Mouse (Mus musculus) embryonic facial prominence, embryonic 12.5 days (tissue): ENCODE data around the gene Tomm22. TPM values are rescaled to one million over a fixed set of nuclear protein-coding genes. Genes with fewer than 3 reads are reported as not detected.
"Not testable (repeated sequence)": the region's sequence is repeated elsewhere in the genome, so short reads cannot be mapped to it uniquely, and the experiment has no call there.

Source experiments
- ATAC-seq: fragments of 200-750 bp; cut with Nextera tagmentation; 2 replicates; pipeline ENCODE4 v1.8.0; 2017; ENCODE audit not compliant: insufficient number of reproducible peaks, insufficient read depth, low FRiP score, low TSS enrichment
- H3K27ac ChIP-seq: fragments of 300-500 bp; sonication (generic); 2 replicates; pipeline ENCODE4 v1.5.1; 2016; ENCODE audit warnings: mild to moderate bottlenecking
- H3K27me3 ChIP-seq: fragments of 300-500 bp; sonication (generic); 2 replicates; pipeline ENCODE4 v1.6.1; 2016; ENCODE audit warnings: mild to moderate bottlenecking, moderate library complexity
- H3K36me3 ChIP-seq: fragments of 300-500 bp; sonication (generic); 2 replicates; pipeline ENCODE4 v1.6.1; 2016; ENCODE audit warnings: mild to moderate bottlenecking
- H3K4me1 ChIP-seq: fragments of 300-500 bp; sonication (generic); 2 replicates; pipeline ENCODE4 v1.6.1; 2016
- H3K4me2 ChIP-seq: fragments of 300-500 bp; sonication (generic); replicated peaks from 2 replicates; pipeline ENCODE4 v1.6.1; 2016; ENCODE audit warnings: mild to moderate bottlenecking, moderate library complexity
- H3K4me3 ChIP-seq: fragments of 300-500 bp; sonication (generic); 2 replicates; pipeline ENCODE4 v1.5.1; 2016; ENCODE audit warnings: mild to moderate bottlenecking
- H3K9ac ChIP-seq: fragments of 300-500 bp; sonication (generic); 2 replicates; pipeline ENCODE4 v1.6.1; 2016; ENCODE audit warnings: mild to moderate bottlenecking, moderate library complexity
- H3K9me3 ChIP-seq: fragments of 300-500 bp; sonication (generic); 2 replicates; pipeline ENCODE4 v1.6.1; 2016; ENCODE audit warnings: mild to moderate bottlenecking, moderate library complexity
- WGBS: fragments of 180-500 bp; shearing (Covaris S2); methylation state at CpG from one replicate; pipeline ENCODE4 v1.1.7; 2016; 5-methylcytosine and 5-hydroxymethylcytosine counted together
- polyA plus RNA-seq: library from polyadenylated mRNA; unstranded; fragments of >200 nt; fragmentation: Nextera tagmentation; extraction: Ambion mirVana; gene quantifications from 2 replicates; pipeline ENCODE4 v1.2.1, GENCODE M21; 2016

Gene Tomm22
- polyA plus RNA-seq, 1 experiment from 2014 or later, result 235 TPM

GRCm38 (mm10) chr15:79664666-79665065 lies 6.0 kb upstream of the Tomm22 start:
- Histone ChIP-seq H3K4me2 (no peak overlapping the region), H3K9me3 (no peaks in the 10 kb centered on the region; the same call in 1 of the 2 replicates), H3K36me3 (peaks cover 35% of the 10 kb centered on the region), H3K4me3 (no peak overlapping the region), H3K9ac (no peak overlapping the region), H3K4me1 (peaks cover 3% of the 10 kb centered on the region), H3K27ac (no peak overlapping the region), H3K27me3 (no peaks in the 10 kb centered on the region)
- 91% methylated on average over 8 of the region's 8 CpGs for WGBS
- no peak for ATAC-seq

- Histone ChIP-seq H3K27me3 (no peaks in the 10 kb centered on the region), H3K9me3 (no peaks in the 10 kb centered on the region), H3K36me3 (peaks cover 21% of the 10 kb centered on the region), H3K9ac (no peak overlapping the region), H3K27ac (no peak overlapping the region), H3K4me3 (no peak overlapping the region), H3K4me1 (peaks cover 5% of the 10 kb centered on the region), H3K4me2 (no peak overlapping the region)
- WGBS, result 74% methylated on average over 10 of the region's 10 CpGs
- no peak for ATAC-seq
Observed at GRCm38 (mm10) chr15:79669195-79669594, 1.5 kb upstream of the Tomm22 start.

- H3K4me1 ChIP-seq, result peaks cover 5% of the 10 kb centered on the region
- H3K4me2 ChIP-seq, result peak overlapping the region; percentile 68
- H3K4me3 ChIP-seq, result peak overlapping the region; percentile 97
- WGBS, result under 1% methylated on average over 37 of the region's 37 CpGs
- peaks cover 31% of the 10 kb centered on the region for H3K36me3 ChIP-seq
- H3K9ac ChIP-seq, result peak overlapping the region; percentile 93
- H3K27me3 ChIP-seq, result no peaks in the 10 kb centered on the region
- 0 out of 2 replicates have a peak overlapping the region, but pooled peaks have one; percentile 46 for H3K27ac ChIP-seq
- no peak for ATAC-seq
- no peaks in the 10 kb centered on the region for H3K9me3 ChIP-seq
Observed at GRCm38 (mm10) chr15:79670972-79671299, 275 bp downstream of the Tomm22 start.

GRCm38 (mm10) chr15:79671828-79672348 lies 1.2 kb downstream of the Tomm22 start:
- not testable (repeated sequence) for H3K9ac ChIP-seq, H3K27ac ChIP-seq, H3K9me3 ChIP-seq, ATAC-seq, H3K4me1 ChIP-seq, H3K27me3 ChIP-seq
- peaks cover 35% of the 10 kb centered on the region for H3K36me3 ChIP-seq
- peak overlapping the region; percentile 68 for H3K4me2 ChIP-seq
- 83% methylated on average over 11 of the region's 11 CpGs for WGBS
- H3K4me3 ChIP-seq, result peak overlapping the region; percentile 97

- no peak overlapping the region for H3K27ac ChIP-seq
- H3K36me3 ChIP-seq, result peaks cover 38% of the 10 kb centered on the region
- H3K4me1 ChIP-seq, result peaks cover 9% of the 10 kb centered on the region
- no peak overlapping the region for H3K4me3 ChIP-seq
- H3K4me2 ChIP-seq, result no peak overlapping the region
- no peaks in the 10 kb centered on the region for H3K9me3 ChIP-seq
- no peaks in the 10 kb centered on the region for H3K27me3 ChIP-seq
- H3K9ac ChIP-seq, result no peak overlapping the region
- 82% methylated on average over 2 of the region's 2 CpGs for WGBS
- ATAC-seq, result no peak
Observed at GRCm38 (mm10) chr15:79677936-79678335, 7.3 kb downstream of the Tomm22 start.

- H3K9me3 ChIP-seq, result no peaks in the 10 kb centered on the region
- H3K9ac ChIP-seq, result no peak overlapping the region
- no peak overlapping the region for H3K4me3 ChIP-seq
- H3K36me3 ChIP-seq, result peaks cover 2% of the 10 kb centered on the region; the same call in 1 of the 2 replicates
- WGBS, result 89% methylated on average over 4 of the region's 4 CpGs
- no peak overlapping the region for H3K4me2 ChIP-seq
- peaks cover 45% of the 10 kb centered on the region for H3K4me1 ChIP-seq
- no peak overlapping the region for H3K27ac ChIP-seq
- no peak for ATAC-seq
- no peaks in the 10 kb centered on the region for H3K27me3 ChIP-seq
Observed at GRCm38 (mm10) chr15:79681973-79682372, 11.3 kb downstream of the Tomm22 start.

- Histone ChIP-seq H3K4me2 (no peak overlapping the region), H3K9ac (0 out of 2 replicates have a peak overlapping the region, but pooled peaks have one; percentile 15)
Observed at GRCm38 (mm10) chr15:79683146-79683545, 12.5 kb downstream of the Tomm22 start.

GRCm38 (mm10) chr15:79683707-79684465 lies 13.2 kb downstream of the Tomm22 start:
- Histone ChIP-seq H3K27ac (no peak overlapping the region), H3K9me3 (no peaks in the 10 kb centered on the region), H3K4me2 (peak overlapping the region; percentile 78), H3K9ac (no peak overlapping the region; the same call in 1 of the 2 replicates), H3K4me1 (peaks cover 50% of the 10 kb centered on the region), H3K36me3 (no peaks in the 10 kb centered on the region), H3K27me3 (no peaks in the 10 kb centered on the region), H3K4me3 (peak overlapping the region; percentile 77; the same call in 1 of the 2 replicates)
- ATAC-seq, result no peak
- 75% methylated on average over 19 of the region's 19 CpGs for WGBS

More at GRCm38 (mm10) chr15:79683146-79683545, 12.5 kb downstream of the Tomm22 start:
- Histone ChIP-seq H3K4me3 (no peak overlapping the region), H3K27ac (no peak overlapping the region), H3K27me3 (no peaks in the 10 kb centered on the region), H3K36me3 (no peaks in the 10 kb centered on the region), H3K9me3 (no peaks in the 10 kb centered on the region), H3K4me1 (peaks cover 45% of the 10 kb centered on the region)
- no peak for ATAC-seq
- WGBS, result 89% methylated on average over 6 of the region's 6 CpGs

GRCm38 (mm10) chr15:79684616-79685015 lies 14.0 kb downstream of the Tomm22 start:
- peak overlapping the region; percentile 78 for H3K4me2 ChIP-seq
- H3K9me3 ChIP-seq, result no peaks in the 10 kb centered on the region
- WGBS, result 78% methylated on average over 6 of the region's 6 CpGs
- H3K27me3 ChIP-seq, result no peaks in the 10 kb centered on the region
- no peak for ATAC-seq
- H3K4me3 ChIP-seq, result peak overlapping the region; percentile 77
- H3K9ac ChIP-seq, result peak overlapping the region; percentile 89; the same call in 1 of the 2 replicates
- H3K36me3 ChIP-seq, result no peaks in the 10 kb centered on the region
- H3K27ac ChIP-seq, result no peak overlapping the region
- peaks cover 54% of the 10 kb centered on the region for H3K4me1 ChIP-seq

- H3K9ac ChIP-seq, result peak overlapping the region; percentile 89
- no peak overlapping the region for H3K27ac ChIP-seq
- H3K4me1 ChIP-seq, result peaks cover 55% of the 10 kb centered on the region
Observed at GRCm38 (mm10) chr15:79685141-79685641, 14.5 kb downstream of the Tomm22 start.

GRCm38 (mm10) chr15:79686046-79686869 lies 15.6 kb downstream of the Tomm22 start:
- H3K4me3 ChIP-seq, result peak overlapping the region; percentile 77
- no peaks in the 10 kb centered on the region for H3K27me3 ChIP-seq
- H3K9me3 ChIP-seq, result no peaks in the 10 kb centered on the region
- peaks cover 55% of the 10 kb centered on the region for H3K4me1 ChIP-seq
- 16% methylated on average over 15 of the region's 15 CpGs for WGBS
- 0 out of 2 replicates have a peak overlapping the region, but pooled peaks have one; percentile 18 for H3K27ac ChIP-seq
- ATAC-seq, result no peak
- peak overlapping the region; percentile 89 for H3K9ac ChIP-seq
- H3K36me3 ChIP-seq, result no peaks in the 10 kb centered on the region
- peak overlapping the region; percentile 78 for H3K4me2 ChIP-seq

More at GRCm38 (mm10) chr15:79685141-79685641, 14.5 kb downstream of the Tomm22 start:
- ATAC-seq, result no peak
- 29% methylated on average over 6 of the region's 6 CpGs for WGBS
- H3K36me3 ChIP-seq, result no peaks in the 10 kb centered on the region
- H3K9me3 ChIP-seq, result no peaks in the 10 kb centered on the region
- H3K4me2 ChIP-seq, result peak overlapping the region; percentile 78
- H3K4me3 ChIP-seq, result peak overlapping the region; percentile 77
- no peaks in the 10 kb centered on the region for H3K27me3 ChIP-seq
